Mouse (Mus musculus): ENCODE data around the gene Tenm3. TPM values are rescaled to one million over a fixed set of nuclear protein-coding genes. Genes with fewer than 3 reads are reported as not detected.
A peak's percentile ranks its signal among the peaks of the same experiment; 100 is the strongest.

Tenm3 gene
- polyA plus RNA-seq, 1 experiment from 2014 or later: 36.8 TPM

GRCm38 (mm10) chr8:48299341-48299740 lies 544.4 kb downstream of the Tenm3 start:
- no peak overlapping the region for H3K9ac ChIP-seq
- H3K4me2 ChIP-seq (replicated peaks): no peak overlapping the region
- peaks cover 32% of the 10 kb centered on the region for H3K36me3 ChIP-seq
- no peak for ATAC-seq (ENCODE audit: low FRiP score, low read depth)
- no peak overlapping the region for H3K27ac ChIP-seq
- 0 out of 2 replicates have a peak, but pooled peaks cover 4% of the 10 kb centered on the region for H3K4me1 ChIP-seq
- H3K4me3 ChIP-seq: no peak overlapping the region
- H3K9me3 ChIP-seq: no peaks in the 10 kb centered on the region
- H3K27me3 ChIP-seq (replicated peaks): peaks cover 11% of the 10 kb centered on the region; the same call in 1 of the 2 replicates
- 67% methylated on average over 12 of the region's 12 CpGs for WGBS

- Histone ChIP-seq H3K4me2 (replicated peaks) (no peak overlapping the region), H3K36me3 (peaks cover 42% of the 10 kb centered on the region), H3K9me3 (no peaks in the 10 kb centered on the region), H3K27me3 (replicated peaks) (peaks cover 11% of the 10 kb centered on the region; the same call in 1 of the 2 replicates), H3K27ac (no peak overlapping the region), H3K4me3 (no peak overlapping the region), H3K9ac (no peak overlapping the region), H3K4me1 (0 out of 2 replicates have a peak, but pooled peaks cover 4% of the 10 kb centered on the region)
- 87% methylated on average over 7 of the region's 7 CpGs for WGBS
- no peak for ATAC-seq (ENCODE audit: low FRiP score, low read depth)
These were observed 547.4 kb downstream of the Tenm3 start for GRCm38 (mm10) chr8:48296371-48296770.

DNA sequence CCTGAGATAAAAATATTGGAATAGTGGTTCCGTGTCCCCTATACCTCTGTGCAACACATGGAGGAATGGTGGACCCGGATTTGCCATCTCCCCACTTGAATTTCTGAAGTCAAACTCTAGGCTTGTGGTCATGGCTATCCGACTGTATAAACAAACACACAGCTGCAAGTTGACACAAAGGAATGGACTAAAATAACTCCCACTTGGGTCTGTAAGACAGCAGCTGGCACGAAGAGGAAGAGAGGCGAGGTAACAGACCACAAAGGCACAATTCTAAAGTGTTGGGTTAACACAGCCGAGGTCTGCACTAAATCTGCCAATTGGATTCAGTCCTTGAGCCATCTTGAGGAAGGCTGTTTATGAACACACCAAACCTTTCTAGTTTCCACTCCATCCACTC lies 548.2 kb downstream of the Tenm3 start:
- H3K27me3 ChIP-seq (replicated peaks): peaks cover 11% of the 10 kb centered on the region; the same call in 1 of the 2 replicates
- H3K4me3 ChIP-seq: no peak overlapping the region
- 0 out of 2 replicates have a peak, but pooled peaks cover under 1% of the 10 kb centered on the region for H3K4me1 ChIP-seq
- H3K9ac ChIP-seq: no peak overlapping the region
- no peak for ATAC-seq (ENCODE audit: low FRiP score, low read depth)
- no peak overlapping the region for H3K4me2 ChIP-seq (replicated peaks)
- no peak overlapping the region for H3K27ac ChIP-seq
- WGBS: 75% methylated on average over 6 of the region's 6 CpGs
- H3K36me3 ChIP-seq: peaks cover 42% of the 10 kb centered on the region
- H3K9me3 ChIP-seq: no peaks in the 10 kb centered on the region

GRCm38 (mm10) chr8:48293797-48294196 lies 550.0 kb downstream of the Tenm3 start:
- no peak for ATAC-seq (ENCODE audit: low FRiP score, low read depth)
- H3K9me3 ChIP-seq: no peaks in the 10 kb centered on the region

GRCm38 (mm10) chr8:48285432-48285831 lies 558.3 kb downstream of the Tenm3 start:
- H3K27ac ChIP-seq: no peak overlapping the region
- no peak overlapping the region for H3K9ac ChIP-seq
- peaks cover 5% of the 10 kb centered on the region; the same call in 1 of the 2 replicates for H3K36me3 ChIP-seq
- H3K9me3 ChIP-seq: no peaks in the 10 kb centered on the region
- ATAC-seq (ENCODE audit: low FRiP score, low read depth): no peak
- WGBS: 90% methylated on average over 10 of the region's 10 CpGs
- H3K4me1 ChIP-seq: no peaks in the 10 kb centered on the region
- H3K4me2 ChIP-seq (replicated peaks): no peak overlapping the region
- H3K4me3 ChIP-seq: no peak overlapping the region
- H3K27me3 ChIP-seq (replicated peaks): no peaks in the 10 kb centered on the region

More at GRCm38 (mm10) chr8:48293797-48294196, 550.0 kb downstream of the Tenm3 start:
- no peaks in the 10 kb centered on the region for H3K4me1 ChIP-seq
- H3K27me3 ChIP-seq (replicated peaks): peaks cover 11% of the 10 kb centered on the region; the same call in 1 of the 2 replicates
- peaks cover 42% of the 10 kb centered on the region for H3K36me3 ChIP-seq
- H3K4me3 ChIP-seq: no peak overlapping the region
- H3K27ac ChIP-seq: no peak overlapping the region
- no peak overlapping the region for H3K9ac ChIP-seq
- H3K4me2 ChIP-seq (replicated peaks): no peak overlapping the region
- WGBS: 92% methylated on average over 3 of the region's 3 CpGs

- Histone ChIP-seq H3K9me3 (no peaks in the 10 kb centered on the region), H3K4me1 (no peaks in the 10 kb centered on the region), H3K4me3 (no peak overlapping the region), H3K9ac (no peak overlapping the region), H3K27me3 (replicated peaks) (no peaks in the 10 kb centered on the region), H3K4me2 (replicated peaks) (no peak overlapping the region), H3K27ac (no peak overlapping the region), H3K36me3 (peaks cover 7% of the 10 kb centered on the region)
- no peak for ATAC-seq (ENCODE audit: low FRiP score, low read depth)
- WGBS: 94% methylated on average over 11 of the region's 11 CpGs
These were observed 561.9 kb downstream of the Tenm3 start for GRCm38 (mm10) chr8:48281855-48282254.

GRCm38 (mm10) chr8:48279360-48279759 lies 564.4 kb downstream of the Tenm3 start:
- Histone ChIP-seq H3K4me3 (no peak overlapping the region), H3K4me2 (replicated peaks) (no peak overlapping the region), H3K27ac (no peak overlapping the region), H3K9me3 (peaks cover 8% of the 10 kb centered on the region; the same call in 1 of the 2 replicates), H3K27me3 (replicated peaks) (no peaks in the 10 kb centered on the region), H3K9ac (no peak overlapping the region), H3K4me1 (no peaks in the 10 kb centered on the region), H3K36me3 (peaks cover 32% of the 10 kb centered on the region)
- 91% methylated on average over 2 of the region's 2 CpGs for WGBS
- ATAC-seq (ENCODE audit: low FRiP score, low read depth): no peak

DNA sequence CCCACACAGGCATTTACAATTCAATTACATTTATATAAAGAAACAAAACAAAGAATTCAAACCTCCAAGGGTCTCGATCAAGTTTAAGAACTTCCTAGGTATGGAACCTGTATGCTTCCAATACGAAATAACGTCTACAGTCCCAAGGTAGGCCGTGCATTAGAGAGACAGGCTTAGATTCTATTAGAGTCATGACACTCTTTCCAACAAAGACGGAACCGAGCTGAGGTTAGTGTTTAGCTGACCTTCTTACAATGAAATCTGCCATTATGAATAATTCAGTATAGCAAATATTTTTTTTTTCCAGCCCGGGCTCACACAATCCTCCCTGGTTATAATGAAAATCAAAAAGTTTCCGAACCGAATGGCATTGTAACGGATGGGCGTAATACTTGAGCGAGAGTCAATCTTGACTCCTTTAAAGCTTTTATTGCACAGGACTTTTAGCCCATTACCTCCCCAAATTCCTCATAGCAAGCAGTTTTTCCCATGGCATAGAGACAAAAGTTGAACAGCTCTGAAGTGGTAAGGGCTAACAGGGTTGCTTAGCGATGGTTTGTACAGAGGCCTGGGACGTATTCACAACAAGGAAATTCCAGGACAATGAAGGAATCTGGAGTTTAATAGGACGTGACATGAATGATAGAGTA lies 565.6 kb downstream of the Tenm3 start:
- H3K27me3 ChIP-seq (replicated peaks): no peaks in the 10 kb centered on the region
- no peaks in the 10 kb centered on the region for H3K4me1 ChIP-seq
- H3K27ac ChIP-seq: no peak overlapping the region
- no peak overlapping the region for H3K4me2 ChIP-seq (replicated peaks)
- peaks cover 8% of the 10 kb centered on the region; the same call in 1 of the 2 replicates for H3K9me3 ChIP-seq
- peak; percentile 61; the same call in 1 of the 2 replicates for ATAC-seq (ENCODE audit: low FRiP score, low read depth)
- H3K9ac ChIP-seq: no peak overlapping the region
- 44% methylated on average over 15 of the region's 15 CpGs for WGBS
- no peak overlapping the region for H3K4me3 ChIP-seq
- H3K36me3 ChIP-seq: peaks cover 33% of the 10 kb centered on the region

GRCm38 (mm10) chr8:48275066-48275465 lies 568.7 kb downstream of the Tenm3 start:
- Histone ChIP-seq H3K9ac (no peak overlapping the region), H3K9me3 (peaks cover 8% of the 10 kb centered on the region; the same call in 1 of the 2 replicates), H3K4me3 (no peak overlapping the region), H3K27ac (no peak overlapping the region), H3K4me2 (replicated peaks) (no peak overlapping the region), H3K36me3 (peaks cover 36% of the 10 kb centered on the region), H3K27me3 (replicated peaks) (no peaks in the 10 kb centered on the region), H3K4me1 (no peaks in the 10 kb centered on the region)
- WGBS: 93% methylated on average over 11 of the region's 11 CpGs
- ATAC-seq (ENCODE audit: low FRiP score, low read depth): no peak

DNA sequence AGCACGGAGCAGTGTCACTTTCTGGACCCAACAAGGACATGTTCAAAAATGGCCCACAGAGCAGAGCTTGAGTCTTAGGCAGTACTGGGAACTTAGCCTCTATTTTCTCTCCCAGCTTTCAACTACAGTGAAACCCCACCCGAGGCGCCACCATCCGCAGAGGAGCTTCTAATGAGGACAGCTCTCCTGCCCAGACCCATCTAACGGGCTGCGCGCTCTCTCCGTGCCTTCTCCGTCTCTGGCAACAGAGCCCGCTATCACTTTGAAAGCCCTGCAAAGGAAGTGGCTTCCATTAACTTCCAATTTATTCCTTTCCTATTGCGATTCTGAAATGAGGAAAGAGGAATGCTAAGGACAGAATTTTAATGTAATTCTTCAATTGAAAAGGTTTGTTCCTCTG lies 569.2 kb downstream of the Tenm3 start:
- 95% methylated on average over 11 of the region's 11 CpGs for WGBS
- no peaks in the 10 kb centered on the region for H3K4me1 ChIP-seq
- peaks cover 8% of the 10 kb centered on the region; the same call in 1 of the 2 replicates for H3K9me3 ChIP-seq
- ATAC-seq (ENCODE audit: low FRiP score, low read depth): no peak
- H3K36me3 ChIP-seq: peaks cover 36% of the 10 kb centered on the region
- H3K9ac ChIP-seq: no peak overlapping the region
- H3K4me2 ChIP-seq (replicated peaks): no peak overlapping the region
- H3K4me3 ChIP-seq: no peak overlapping the region
- H3K27me3 ChIP-seq (replicated peaks): no peaks in the 10 kb centered on the region
- no peak overlapping the region for H3K27ac ChIP-seq

GRCm38 (mm10) chr8:48268638-48269037 lies 575.1 kb downstream of the Tenm3 start:
- no peak overlapping the region for H3K4me3 ChIP-seq
- no peaks in the 10 kb centered on the region for H3K4me1 ChIP-seq
- ATAC-seq (ENCODE audit: low FRiP score, low read depth): no peak
- H3K27me3 ChIP-seq (replicated peaks): no peaks in the 10 kb centered on the region
- no peak overlapping the region for H3K27ac ChIP-seq
- no peak overlapping the region for H3K4me2 ChIP-seq (replicated peaks)
- H3K36me3 ChIP-seq: peaks cover 3% of the 10 kb centered on the region; the same call in 1 of the 2 replicates
- H3K9me3 ChIP-seq: no peaks in the 10 kb centered on the region
- no peak overlapping the region for H3K9ac ChIP-seq
- WGBS: 80% methylated on average over 10 of the region's 10 CpGs

- no peak overlapping the region for H3K4me3 ChIP-seq
- H3K9ac ChIP-seq: no peak overlapping the region
- H3K4me2 ChIP-seq (replicated peaks): no peak overlapping the region
- no peak for ATAC-seq (ENCODE audit: low FRiP score, low read depth)
- H3K4me1 ChIP-seq: no peaks in the 10 kb centered on the region
- no peaks in the 10 kb centered on the region for H3K27me3 ChIP-seq (replicated peaks)
- no peak overlapping the region for H3K27ac ChIP-seq
- H3K9me3 ChIP-seq: no peaks in the 10 kb centered on the region
- WGBS: 91% methylated on average over 10 of the region's 10 CpGs
- peaks cover 5% of the 10 kb centered on the region; the same call in 1 of the 2 replicates for H3K36me3 ChIP-seq
These were observed 583.5 kb downstream of the Tenm3 start for GRCm38 (mm10) chr8:48260265-48260664.

DNA sequence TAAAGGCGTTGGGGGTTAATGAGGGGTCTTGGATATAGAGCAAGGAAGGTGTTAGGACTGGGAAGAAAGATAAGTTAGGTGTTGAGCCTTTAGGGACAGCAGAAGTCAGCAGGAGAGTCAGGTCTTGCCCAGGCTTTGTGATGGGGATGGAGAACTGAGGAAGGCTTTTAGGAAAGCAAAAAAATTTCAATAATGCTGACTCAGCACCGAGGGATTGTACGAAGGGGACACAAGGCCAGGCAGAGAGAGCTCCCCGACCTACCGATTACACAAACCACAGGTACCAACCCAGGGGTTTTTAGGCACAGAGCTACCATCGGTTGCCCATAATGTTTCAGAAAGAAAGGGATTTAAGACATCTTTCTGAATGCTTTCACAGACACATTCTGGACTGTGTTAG lies 583.9 kb downstream of the Tenm3 start:
- Histone ChIP-seq H3K36me3 (peaks cover 5% of the 10 kb centered on the region; the same call in 1 of the 2 replicates), H3K4me2 (replicated peaks) (no peak overlapping the region), H3K9me3 (no peaks in the 10 kb centered on the region), H3K9ac (no peak overlapping the region), H3K27ac (no peak overlapping the region), H3K27me3 (replicated peaks) (no peaks in the 10 kb centered on the region), H3K4me1 (no peaks in the 10 kb centered on the region), H3K4me3 (no peak overlapping the region)
- ATAC-seq (ENCODE audit: low FRiP score, low read depth): no peak
- 87% methylated on average over 6 of the region's 6 CpGs for WGBS
